Mouse (Mus musculus): ENCODE results near the gene Mgat4b. TPM values are rescaled to one million over a fixed set of nuclear protein-coding genes. Genes with fewer than 3 reads are reported as not detected.

Gene Mgat4b
- polyA plus RNA-seq, 1 experiment from 2014 or later, result 56.0 TPM

DNA sequence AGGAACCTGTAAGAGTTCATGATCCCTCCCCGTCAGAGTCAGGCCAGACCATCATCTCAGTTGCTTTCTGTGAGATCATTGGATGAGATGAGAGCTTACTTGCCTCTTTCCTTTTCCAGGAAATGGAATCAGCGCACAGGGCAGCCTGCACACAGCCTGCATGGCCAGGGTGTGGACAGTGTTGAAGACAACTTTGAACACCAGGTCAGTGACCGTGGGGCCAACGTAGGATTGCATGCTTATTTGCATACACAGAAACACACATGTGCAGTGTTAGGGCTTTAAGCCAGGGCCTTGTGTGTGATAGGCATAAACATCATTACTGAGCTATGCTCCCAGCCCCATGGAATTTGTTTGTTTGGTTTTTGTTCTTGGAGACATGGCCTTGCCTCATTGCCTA lies 13.2 kb upstream of the Mgat4b start:
- Histone ChIP-seq H3K9me3 (ENCODE audit: control insufficient read depth, low read length) (no peaks in the 10 kb centered on the region), H3K36me3 (replicated peaks; ENCODE audit: control insufficient read depth, insufficient read depth) (peaks cover 82% of the 10 kb centered on the region), H3K27ac (no peak overlapping the region), H3K4me2 (replicated peaks) (no peak overlapping the region), H3K4me1 (replicated peaks; ENCODE audit: control insufficient read depth, insufficient read depth, low read length) (no peaks in the 10 kb centered on the region), H3K27me3 (ENCODE audit: control insufficient read depth, insufficient read depth, low read length) (no peaks in the 10 kb centered on the region), H3K4me3 (replicated peaks; ENCODE audit: low read length) (no peak overlapping the region), H3K9ac (no peak overlapping the region)
- WGBS, result 88% methylated on average over 4 of the region's 4 CpGs
- DNase-seq (ENCODE audit: low spot score), result no peak
- ATAC-seq (ENCODE audit: low FRiP score), result no peak

DNA sequence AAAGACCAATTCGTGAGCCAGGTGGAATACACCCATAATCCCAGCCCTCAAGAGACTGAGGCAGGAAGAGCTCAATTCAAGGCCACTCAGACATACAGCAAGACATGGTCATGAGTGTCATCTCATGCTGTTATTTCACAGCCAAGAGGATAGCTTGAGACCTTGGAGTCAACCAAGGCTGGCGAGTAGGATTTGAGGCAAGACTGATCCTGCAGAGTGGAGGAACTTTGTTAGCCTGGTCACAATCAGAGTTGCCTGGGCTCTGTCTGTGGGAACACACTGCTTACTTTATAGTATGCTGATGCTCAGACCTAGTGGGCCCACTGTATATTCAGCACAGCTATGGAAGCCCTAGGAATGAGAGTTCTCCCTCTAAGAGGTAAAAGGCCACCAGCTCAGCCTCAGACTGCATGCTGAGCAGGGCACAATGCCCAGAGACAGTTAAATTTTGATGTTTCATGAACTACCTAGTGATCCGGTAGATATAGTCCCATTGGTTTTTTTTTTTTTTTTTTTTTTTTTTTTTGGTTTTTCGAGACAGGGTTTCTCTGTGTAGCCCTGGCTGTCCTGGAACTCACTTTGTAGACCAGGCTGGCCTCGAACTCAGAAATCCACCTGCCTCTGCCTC lies 12.4 kb upstream of the Mgat4b start:
- DNase-seq (ENCODE audit: low spot score), result no peak
- H3K36me3 ChIP-seq (replicated peaks; ENCODE audit: control insufficient read depth, insufficient read depth), result peaks cover 84% of the 10 kb centered on the region
- no peaks in the 10 kb centered on the region for H3K27me3 ChIP-seq (ENCODE audit: control insufficient read depth, insufficient read depth, low read length)
- H3K4me3 ChIP-seq (replicated peaks; ENCODE audit: low read length), result no peak overlapping the region
- H3K9me3 ChIP-seq (ENCODE audit: control insufficient read depth, low read length), result no peaks in the 10 kb centered on the region
- WGBS, result 93% methylated on average over 3 of the region's 5 CpGs
- ATAC-seq (ENCODE audit: low FRiP score), result no peak
- H3K27ac ChIP-seq, result no peak overlapping the region
- no peak overlapping the region for H3K4me2 ChIP-seq (replicated peaks)
- no peaks in the 10 kb centered on the region for H3K4me1 ChIP-seq (replicated peaks; ENCODE audit: control insufficient read depth, insufficient read depth, low read length)
- H3K9ac ChIP-seq, result no peak overlapping the region

DNA sequence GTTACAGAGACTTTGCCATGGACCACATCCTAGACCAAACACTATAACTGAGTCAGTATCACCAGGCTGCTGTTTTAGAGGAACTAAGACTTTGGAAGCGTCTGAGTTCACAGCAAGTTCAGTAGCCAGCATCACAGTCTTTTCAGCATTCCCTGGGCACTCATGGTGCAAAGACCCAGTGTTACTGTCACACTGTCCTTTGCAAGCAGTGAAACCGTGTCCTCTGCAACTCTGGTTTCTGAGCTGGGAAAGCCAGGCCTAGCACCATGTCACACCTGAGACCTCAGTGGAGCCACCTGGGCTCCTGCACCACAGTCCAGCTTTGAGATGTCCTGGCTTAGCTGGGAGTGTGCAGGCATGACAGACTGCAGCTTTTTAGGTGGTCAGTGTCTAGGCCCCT lies 11.8 kb upstream of the Mgat4b start:
- Histone ChIP-seq H3K4me2 (replicated peaks) (no peak overlapping the region), H3K4me3 (replicated peaks; ENCODE audit: low read length) (no peak overlapping the region), H3K36me3 (replicated peaks; ENCODE audit: control insufficient read depth, insufficient read depth) (peaks cover 84% of the 10 kb centered on the region), H3K27me3 (ENCODE audit: control insufficient read depth, insufficient read depth, low read length) (no peaks in the 10 kb centered on the region), H3K4me1 (replicated peaks; ENCODE audit: control insufficient read depth, insufficient read depth, low read length) (no peaks in the 10 kb centered on the region), H3K9me3 (ENCODE audit: control insufficient read depth, low read length) (no peaks in the 10 kb centered on the region), H3K27ac (no peak overlapping the region), H3K9ac (no peak overlapping the region)
- DNase-seq (ENCODE audit: low spot score) (no peak), ATAC-seq (ENCODE audit: low FRiP score) (no peak)
- 95% methylated on average over 2 of the region's 2 CpGs for WGBS

DNA sequence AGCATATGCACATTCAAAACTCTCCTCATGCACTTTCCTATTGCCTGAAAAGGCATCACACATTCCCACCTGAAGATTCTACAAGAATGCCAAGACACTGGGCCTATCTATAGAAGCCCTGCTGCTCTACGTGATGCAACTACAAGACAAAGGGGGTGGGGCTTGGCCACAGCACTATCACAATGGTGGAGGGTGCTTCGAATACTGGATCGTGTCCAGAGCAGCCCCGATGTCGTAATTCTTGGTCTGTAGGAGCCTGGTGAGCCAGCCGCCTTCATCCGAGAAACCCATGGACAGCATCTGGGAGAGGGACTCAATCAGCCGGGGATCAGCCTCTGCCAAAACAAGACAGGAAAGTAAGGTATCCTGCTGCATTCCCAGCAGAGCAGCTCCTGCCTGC lies 10.1 kb upstream of the Mgat4b start:
- 79% methylated on average over 8 of the region's 8 CpGs for WGBS
- no peak for DNase-seq (ENCODE audit: low spot score)

DNA sequence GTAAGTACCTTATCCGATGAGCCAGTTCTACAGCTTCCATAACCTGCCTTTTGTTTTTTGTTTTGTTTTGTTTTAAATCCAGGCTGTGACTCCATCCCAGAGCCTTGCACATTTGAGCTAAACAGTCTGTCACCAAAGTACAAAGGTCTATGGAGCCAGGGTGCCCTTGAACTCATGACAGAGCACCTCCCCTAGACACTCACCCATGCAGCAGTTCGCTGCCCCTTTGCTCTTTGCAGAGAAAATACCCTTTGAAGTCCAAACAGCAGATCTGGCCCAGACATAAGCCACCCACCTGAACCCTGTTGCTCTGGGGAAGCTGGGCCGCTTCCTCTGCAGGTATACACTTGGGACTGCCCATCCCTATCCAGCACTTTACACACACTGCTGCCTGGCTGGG lies 9.1 kb upstream of the Mgat4b start:
- no peak overlapping the region for H3K4me3 ChIP-seq (replicated peaks; ENCODE audit: low read length)
- H3K36me3 ChIP-seq (replicated peaks; ENCODE audit: control insufficient read depth, insufficient read depth), result peaks cover 100% of the 10 kb centered on the region
- H3K27ac ChIP-seq, result no peak overlapping the region
- DNase-seq (ENCODE audit: low spot score) (no peak), ATAC-seq (ENCODE audit: low FRiP score) (no peak)
- H3K9ac ChIP-seq, result no peak overlapping the region
- WGBS, result 90% methylated on average over 3 of the region's 3 CpGs
- H3K27me3 ChIP-seq (ENCODE audit: control insufficient read depth, insufficient read depth, low read length), result no peaks in the 10 kb centered on the region
- H3K4me2 ChIP-seq (replicated peaks), result no peak overlapping the region
- H3K4me1 ChIP-seq (replicated peaks; ENCODE audit: control insufficient read depth, insufficient read depth, low read length), result no peaks in the 10 kb centered on the region
- H3K9me3 ChIP-seq (ENCODE audit: control insufficient read depth, low read length), result no peaks in the 10 kb centered on the region

More for the DNA sequence above, 10.1 kb upstream of the Mgat4b start:
- Histone ChIP-seq H3K9me3 (ENCODE audit: control insufficient read depth, low read length) (no peaks in the 10 kb centered on the region), H3K27me3 (ENCODE audit: control insufficient read depth, insufficient read depth, low read length) (no peaks in the 10 kb centered on the region), H3K9ac (no peak overlapping the region), H3K36me3 (replicated peaks; ENCODE audit: control insufficient read depth, insufficient read depth) (peaks cover 100% of the 10 kb centered on the region), H3K4me2 (replicated peaks) (no peak overlapping the region), H3K27ac (no peak overlapping the region), H3K4me1 (replicated peaks; ENCODE audit: control insufficient read depth, insufficient read depth, low read length) (no peaks in the 10 kb centered on the region), H3K4me3 (replicated peaks; ENCODE audit: low read length) (no peak overlapping the region)
- no peak for ATAC-seq (ENCODE audit: low FRiP score)

DNA sequence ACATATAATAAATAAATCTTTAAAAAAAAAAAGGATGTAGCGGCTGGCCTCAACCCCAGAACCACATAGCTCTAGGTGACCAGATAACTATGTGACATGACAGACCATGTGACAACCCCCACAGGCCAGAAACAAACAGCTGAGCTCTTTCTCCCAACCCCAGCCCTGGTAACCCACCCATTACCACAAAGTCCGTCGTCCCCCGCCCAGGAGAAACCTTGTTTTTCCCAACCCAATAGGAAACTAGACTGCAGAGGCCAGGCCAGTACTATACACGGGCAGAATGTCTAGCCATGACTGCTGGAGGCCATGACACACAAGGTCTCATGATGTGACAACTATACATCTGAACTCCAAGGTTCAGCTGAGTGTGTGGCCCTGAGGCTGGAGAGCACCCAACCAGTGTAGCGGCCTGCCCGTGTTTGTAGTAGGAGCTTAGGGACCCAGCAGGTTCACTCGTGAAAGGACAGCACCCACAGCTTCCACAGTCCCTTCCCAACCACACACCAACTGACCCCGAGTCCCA lies 7.3 kb upstream of the Mgat4b start:
- H3K27me3 ChIP-seq (ENCODE audit: control insufficient read depth, insufficient read depth, low read length), result no peaks in the 10 kb centered on the region
- no peak overlapping the region for H3K27ac ChIP-seq
- H3K4me2 ChIP-seq (replicated peaks), result no peak overlapping the region
- no peak overlapping the region for H3K4me3 ChIP-seq (replicated peaks; ENCODE audit: low read length)
- ATAC-seq (ENCODE audit: low FRiP score) (no peak), DNase-seq (ENCODE audit: low spot score) (no peak)
- no peaks in the 10 kb centered on the region for H3K9me3 ChIP-seq (ENCODE audit: control insufficient read depth, low read length)
- H3K9ac ChIP-seq, result no peak overlapping the region
- WGBS, result 95% methylated on average over 9 of the region's 9 CpGs
- H3K36me3 ChIP-seq (replicated peaks; ENCODE audit: control insufficient read depth, insufficient read depth), result peaks cover 93% of the 10 kb centered on the region
- H3K4me1 ChIP-seq (replicated peaks; ENCODE audit: control insufficient read depth, insufficient read depth, low read length), result 0 out of 2 replicates have a peak, but pooled peaks cover 3% of the 10 kb centered on the region

DNA sequence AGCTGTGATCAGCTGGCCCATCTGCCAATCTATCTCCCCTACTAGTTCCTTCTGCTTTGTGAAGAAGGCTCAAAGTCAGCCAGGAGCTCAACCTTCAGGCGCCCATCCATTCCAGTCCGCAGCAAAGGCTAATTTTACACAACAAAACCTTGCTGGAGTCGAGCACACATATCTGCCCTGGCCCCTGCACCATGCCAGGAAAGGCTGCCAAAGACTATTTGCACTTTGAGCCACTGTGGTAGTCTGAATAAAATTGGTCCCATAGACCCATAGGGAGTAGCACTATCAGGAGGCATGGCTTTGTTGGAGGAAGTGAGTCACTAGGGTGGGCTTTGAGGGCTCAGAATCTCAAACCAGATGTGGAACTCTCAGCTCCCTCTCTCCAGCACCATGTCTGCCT lies 5.3 kb upstream of the Mgat4b start:
- no peak overlapping the region for H3K4me3 ChIP-seq (replicated peaks; ENCODE audit: low read length)
- DNase-seq (ENCODE audit: low spot score), result no peak
- H3K27ac ChIP-seq, result no peak overlapping the region
- no peak overlapping the region for H3K9ac ChIP-seq
- no peaks in the 10 kb centered on the region for H3K27me3 ChIP-seq (ENCODE audit: control insufficient read depth, insufficient read depth, low read length)
- peaks cover 72% of the 10 kb centered on the region for H3K36me3 ChIP-seq (replicated peaks; ENCODE audit: control insufficient read depth, insufficient read depth)
- no peaks in the 10 kb centered on the region for H3K9me3 ChIP-seq (ENCODE audit: control insufficient read depth, low read length)
- peaks cover 13% of the 10 kb centered on the region for H3K4me1 ChIP-seq (replicated peaks; ENCODE audit: control insufficient read depth, insufficient read depth, low read length)
- no peak overlapping the region for H3K4me2 ChIP-seq (replicated peaks)
- no peak for ATAC-seq (ENCODE audit: low FRiP score)
- WGBS, result 94% methylated on average over 3 of the region's 3 CpGs

DNA sequence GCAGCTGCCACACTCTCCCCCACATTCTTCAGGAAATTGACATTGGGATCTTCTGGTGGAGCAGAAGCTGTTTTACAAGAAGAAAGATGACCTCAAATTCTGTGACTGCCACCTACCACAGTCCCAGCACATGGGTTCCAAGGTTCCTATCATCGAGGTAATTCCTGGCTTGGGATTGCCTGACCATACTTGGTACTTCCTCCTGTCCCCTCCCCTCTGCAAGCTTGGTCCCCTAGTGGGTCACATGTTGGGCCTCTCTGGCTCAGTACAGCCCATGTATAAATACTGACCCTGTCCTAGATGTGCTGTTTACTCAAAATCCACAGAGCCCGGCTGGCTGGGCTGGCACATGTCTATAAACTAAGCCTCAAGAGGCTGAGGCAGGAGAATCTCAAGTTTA lies 4.7 kb upstream of the Mgat4b start:
- Histone ChIP-seq H3K36me3 (replicated peaks; ENCODE audit: control insufficient read depth, insufficient read depth) (peaks cover 66% of the 10 kb centered on the region), H3K9me3 (ENCODE audit: control insufficient read depth, low read length) (no peaks in the 10 kb centered on the region), H3K27me3 (ENCODE audit: control insufficient read depth, insufficient read depth, low read length) (no peaks in the 10 kb centered on the region), H3K4me1 (replicated peaks; ENCODE audit: control insufficient read depth, insufficient read depth, low read length) (peaks cover 16% of the 10 kb centered on the region), H3K4me3 (replicated peaks; ENCODE audit: low read length) (no peak overlapping the region), H3K4me2 (replicated peaks) (no peak overlapping the region), H3K27ac (no peak overlapping the region), H3K9ac (no peak overlapping the region)
- no peak for ATAC-seq (ENCODE audit: low FRiP score)
- WGBS, result 96% methylated on average over 2 of the region's 2 CpGs
- no peak for DNase-seq (ENCODE audit: low spot score)

DNA sequence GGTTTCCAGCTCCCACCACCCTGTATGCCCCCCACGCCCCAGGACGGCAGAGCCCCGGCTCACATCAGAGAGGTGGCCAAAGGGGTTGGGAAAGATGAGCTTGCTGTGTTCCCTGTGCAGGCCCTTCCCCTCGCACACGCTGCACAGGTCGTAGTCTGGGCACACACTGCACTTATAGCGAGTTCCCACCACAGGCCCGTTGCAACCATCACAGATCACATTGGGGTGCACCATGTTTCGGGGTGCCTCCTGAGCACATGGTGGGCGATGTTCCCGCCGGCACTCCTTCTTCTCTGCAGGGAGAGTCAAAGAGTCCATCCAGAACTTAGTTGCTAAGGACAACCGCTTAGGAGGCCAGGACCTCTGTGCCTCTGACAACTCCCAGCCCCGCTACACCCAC lies 3.3 kb upstream of the Mgat4b start:
- DNase-seq (ENCODE audit: low spot score), result no peak
- H3K4me3 ChIP-seq (replicated peaks; ENCODE audit: low read length), result no peak overlapping the region
- no peak overlapping the region for H3K4me2 ChIP-seq (replicated peaks)
- ATAC-seq (ENCODE audit: low FRiP score), result no peak
- H3K36me3 ChIP-seq (replicated peaks; ENCODE audit: control insufficient read depth, insufficient read depth), result peaks cover 53% of the 10 kb centered on the region
- no peaks in the 10 kb centered on the region for H3K27me3 ChIP-seq (ENCODE audit: control insufficient read depth, insufficient read depth, low read length)
- no peak overlapping the region for H3K9ac ChIP-seq
- 96% methylated on average over 14 of the region's 14 CpGs for WGBS
- H3K27ac ChIP-seq, result no peak overlapping the region
- H3K9me3 ChIP-seq (ENCODE audit: control insufficient read depth, low read length), result no peaks in the 10 kb centered on the region
- peaks cover 19% of the 10 kb centered on the region for H3K4me1 ChIP-seq (replicated peaks; ENCODE audit: control insufficient read depth, insufficient read depth, low read length)

DNA sequence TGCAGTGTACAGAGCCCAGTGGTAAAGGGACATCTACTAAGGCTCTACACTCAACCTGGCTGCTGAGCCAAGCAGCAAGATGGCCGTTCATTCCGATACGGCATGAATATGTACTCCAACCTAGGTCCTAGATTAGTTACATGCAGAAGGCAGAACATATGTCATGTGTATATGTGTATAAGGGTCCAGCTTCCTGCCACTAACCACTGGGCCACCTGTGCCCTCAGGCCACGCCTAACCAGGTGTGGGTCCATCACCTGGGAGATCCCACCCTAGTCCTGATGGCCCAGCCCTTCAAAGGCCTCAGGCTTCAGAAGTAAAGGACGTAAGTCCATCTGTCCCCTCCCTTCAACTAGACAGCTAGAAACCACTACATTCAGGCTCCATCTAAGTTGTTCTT lies 2.7 kb upstream of the Mgat4b start:
- ATAC-seq (ENCODE audit: low FRiP score) (no peak), DNase-seq (ENCODE audit: low spot score) (no peak)
- Histone ChIP-seq H3K4me1 (replicated peaks; ENCODE audit: control insufficient read depth, insufficient read depth, low read length) (peaks cover 19% of the 10 kb centered on the region), H3K4me3 (replicated peaks; ENCODE audit: low read length) (no peak overlapping the region), H3K27me3 (ENCODE audit: control insufficient read depth, insufficient read depth, low read length) (no peaks in the 10 kb centered on the region), H3K4me2 (replicated peaks) (0 out of 2 replicates have a peak overlapping the region, but pooled peaks have one; percentile 75), H3K9me3 (ENCODE audit: control insufficient read depth, low read length) (no peaks in the 10 kb centered on the region), H3K36me3 (replicated peaks; ENCODE audit: control insufficient read depth, insufficient read depth) (peaks cover 46% of the 10 kb centered on the region), H3K27ac (no peak overlapping the region), H3K9ac (no peak overlapping the region)
- 96% methylated on average over 5 of the region's 5 CpGs for WGBS
